Mouse (Mus musculus) small intestine, adult 2 months (tissue): ENCODE results near the gene Syt16. TPM values are rescaled to one million over a fixed set of nuclear protein-coding genes. Genes with fewer than 3 reads are reported as not detected.
A peak's percentile ranks its signal among the peaks of the same experiment; 100 is the strongest.

ENCODE experiments used
- H3K27ac ChIP-seq: fragments of 200-500 bp; 2 replicates; pipeline ENCODE4 v1.5.1; 2012; ENCODE audit warnings: low read depth, low read length, control low read depth, inconsistent platforms; ENCODE audit not compliant: insufficient read depth
- H3K27me3 ChIP-seq: fragments of 200-500 bp; 2 replicates; pipeline ENCODE4 v1.6.1; 2012; ENCODE audit warnings: mild to moderate bottlenecking, moderate library complexity, low read length, inconsistent platforms; ENCODE audit not compliant: control insufficient read depth, insufficient read depth
- H3K36me3 ChIP-seq: fragments of 200-500 bp; 2 replicates; pipeline ENCODE4 v1.6.1; 2012; ENCODE audit warnings: mild to moderate bottlenecking, low read length, control low read depth, inconsistent platforms; ENCODE audit not compliant: control insufficient read depth, insufficient read depth
- H3K4me1 ChIP-seq: fragments of 200-500 bp; 2 replicates; pipeline ENCODE4 v1.6.1; 2012; ENCODE audit warnings: low read length, inconsistent platforms, mixed read lengths; ENCODE audit not compliant: control insufficient read depth, insufficient read depth, insufficient read length
- H3K4me3 ChIP-seq: fragments of 200-500 bp; 2 replicates; pipeline ENCODE4 v1.5.1; 2012; ENCODE audit warnings: low read depth, mild to moderate bottlenecking, control low read depth, inconsistent platforms, low read length, moderate library complexity
- CTCF ChIP-seq: fragments of 200-500 bp; IDR thresholded peaks from 2 replicates; pipeline ENCODE4 v1.5.1; 2012; ENCODE audit warnings: low read depth, mild to moderate bottlenecking, control low read depth, inconsistent platforms, low read length, moderate library complexity, mixed read lengths; ENCODE audit not compliant: insufficient replicate concordance, insufficient read length; ENCODE audit errors: extremely low read depth
- POLR2A ChIP-seq: fragments of 200-500 bp; IDR thresholded peaks from 2 replicates; pipeline ENCODE4 v1.6.1; 2012; ENCODE audit warnings: low read depth, mild to moderate bottlenecking, control low read depth, inconsistent platforms, low read length, moderate library complexity
- WGBS: fragments of 180-500 bp; shearing (Covaris S2); methylation state at CpG from one replicate; pipeline ENCODE4 v1.1.7; 2018; 5-methylcytosine and 5-hydroxymethylcytosine counted together
- polyA plus RNA-seq: library from polyadenylated mRNA; depleted of rRNA; stranded (reverse); fragments of >200 nt; gene quantifications from 2 replicates; pipeline ENCODE4 v1.2.3, GENCODE M21; 2012

Gene Syt16
- polyA plus RNA-seq, 1 experiment, result not detected

GRCm38 (mm10) chr12:74084389-74084788 is 86.9 kb downstream of the Syt16 start:
- no peak overlapping the region for H3K4me3 ChIP-seq
- TF ChIP-seq CTCF (no peak), POLR2A (no peak)
- H3K36me3 ChIP-seq, result no peaks in the 10 kb centered on the region
- H3K27me3 ChIP-seq, result no peaks in the 10 kb centered on the region
- H3K27ac ChIP-seq, result no peak overlapping the region
- H3K4me1 ChIP-seq, result peaks cover 8% of the 10 kb centered on the region; the same call in 1 of the 2 replicates
- WGBS, result 90% methylated on average over 5 of the region's 5 CpGs

- Histone ChIP-seq H3K4me1 (peaks cover 15% of the 10 kb centered on the region; the same call in 1 of the 2 replicates), H3K27ac (peak overlapping the region; percentile 23), H3K4me3 (no peak overlapping the region), H3K36me3 (no peaks in the 10 kb centered on the region), H3K27me3 (no peaks in the 10 kb centered on the region)
- TF ChIP-seq CTCF (no peak), POLR2A (no peak)
- 21% methylated on average over 8 of the region's 8 CpGs for WGBS
Measured at GRCm38 (mm10) chr12:74087086-74087485, 89.6 kb downstream of the Syt16 start.

- no peaks in the 10 kb centered on the region for H3K27me3 ChIP-seq
- no peak overlapping the region for H3K4me3 ChIP-seq
- WGBS, result 49% methylated on average over 1 of the region's 1 CpGs
- H3K27ac ChIP-seq, result peak overlapping the region; percentile 39
- peaks cover 15% of the 10 kb centered on the region; the same call in 1 of the 2 replicates for H3K4me1 ChIP-seq
- H3K36me3 ChIP-seq, result no peaks in the 10 kb centered on the region
- no peak for TF ChIP-seq POLR2A
- no peak for TF ChIP-seq CTCF
Measured at GRCm38 (mm10) chr12:74089342-74090131, 92.1 kb downstream of the Syt16 start.

GRCm38 (mm10) chr12:74092546-74092945 is 95.1 kb downstream of the Syt16 start:
- Histone ChIP-seq H3K36me3 (no peaks in the 10 kb centered on the region), H3K4me3 (no peak overlapping the region), H3K27ac (no peak overlapping the region), H3K27me3 (no peaks in the 10 kb centered on the region), H3K4me1 (peaks cover 7% of the 10 kb centered on the region; the same call in 1 of the 2 replicates)
- WGBS, result 82% methylated on average over 5 of the region's 5 CpGs
- no peak for TF ChIP-seq POLR2A
- no peak for TF ChIP-seq CTCF

- no peaks in the 10 kb centered on the region for H3K36me3 ChIP-seq
- TF ChIP-seq POLR2A, result no peak
- TF ChIP-seq CTCF, result no peak
- H3K4me1 ChIP-seq, result peaks cover 7% of the 10 kb centered on the region; the same call in 1 of the 2 replicates
- 77% methylated on average over 8 of the region's 8 CpGs for WGBS
- H3K27ac ChIP-seq, result no peak overlapping the region
- H3K27me3 ChIP-seq, result no peaks in the 10 kb centered on the region
- H3K4me3 ChIP-seq, result no peak overlapping the region
Measured at GRCm38 (mm10) chr12:74093110-74093509, 95.6 kb downstream of the Syt16 start.

GRCm38 (mm10) chr12:74094701-74095100 is 97.2 kb downstream of the Syt16 start:
- no peak for TF ChIP-seq CTCF
- 68% methylated on average over 5 of the region's 5 CpGs for WGBS

GRCm38 (mm10) chr12:74098572-74099290 is 101.3 kb downstream of the Syt16 start:
- 56% methylated on average over 8 of the region's 8 CpGs for WGBS
- no peak for TF ChIP-seq CTCF
- TF ChIP-seq POLR2A, result no peak
- H3K36me3 ChIP-seq, result no peaks in the 10 kb centered on the region
- H3K4me1 ChIP-seq, result no peaks in the 10 kb centered on the region
- H3K27ac ChIP-seq, result no peak overlapping the region
- H3K4me3 ChIP-seq, result no peak overlapping the region
- H3K27me3 ChIP-seq, result no peaks in the 10 kb centered on the region

More at GRCm38 (mm10) chr12:74094701-74095100, 97.2 kb downstream of the Syt16 start:
- no peaks in the 10 kb centered on the region for H3K27me3 ChIP-seq
- H3K27ac ChIP-seq, result no peak overlapping the region
- H3K4me3 ChIP-seq, result no peak overlapping the region
- peaks cover 6% of the 10 kb centered on the region; the same call in 1 of the 2 replicates for H3K4me1 ChIP-seq
- H3K36me3 ChIP-seq, result no peaks in the 10 kb centered on the region
